Mouse (Mus musculus) liver (tissue): Measurements from ENCODE around the gene Olfr876.
"Not testable (repeated sequence)": the region's sequence is repeated elsewhere in the genome, so short reads cannot be mapped to it uniquely, and the experiment has no call there.

Experiments
- DNase-seq: peaks from one replicate; pipeline ENCODE4 v3.0.0-alpha.2; 2020; ENCODE audit warnings: mixed read lengths

Olfr876 gene

DNA sequence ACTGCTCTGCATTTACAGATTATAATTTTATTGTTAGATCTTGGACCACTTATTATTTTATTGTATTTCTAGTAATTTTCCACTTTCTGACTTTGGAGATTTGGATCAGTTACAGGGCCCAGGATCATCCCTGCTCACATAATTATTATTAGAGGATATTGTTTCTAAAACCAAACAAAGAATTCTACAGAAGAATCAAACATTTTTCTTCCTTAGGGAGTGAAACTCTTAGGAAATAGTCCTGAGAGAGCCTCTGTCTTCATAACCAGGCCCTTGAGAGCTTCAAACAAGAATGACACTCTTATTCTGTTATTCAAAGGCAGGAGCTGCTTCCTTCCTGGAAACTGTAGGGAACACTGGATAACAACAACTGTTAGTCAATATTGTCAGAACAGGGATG lies at the start of gene Olfr876:
TSS of gene Olfr876 (plus strand) at position 301 of the 400 bp plus-strand sequence.
- DNase-seq, result no peak

DNA sequence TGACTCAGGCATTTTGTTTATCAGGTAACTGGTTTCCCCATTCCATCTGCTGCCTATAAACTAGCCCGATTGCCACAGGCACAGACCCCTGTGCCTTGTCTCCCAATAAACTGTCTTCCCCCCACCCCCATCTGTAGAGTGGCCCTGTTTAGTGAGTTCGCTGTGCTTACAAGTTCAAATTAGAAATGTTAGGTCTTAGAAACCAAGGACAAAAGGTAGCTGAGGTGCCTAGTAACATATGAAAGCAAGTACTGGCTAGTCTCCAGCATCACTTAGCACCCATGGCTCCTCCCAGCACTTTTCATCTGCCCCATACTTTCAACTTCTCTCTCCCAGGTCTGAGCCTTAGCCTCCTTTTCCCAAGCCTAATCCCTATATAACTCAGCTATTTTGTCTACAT lies 41.1 kb upstream of the Olfr876 start:
- DNase-seq, result no peak

DNA sequence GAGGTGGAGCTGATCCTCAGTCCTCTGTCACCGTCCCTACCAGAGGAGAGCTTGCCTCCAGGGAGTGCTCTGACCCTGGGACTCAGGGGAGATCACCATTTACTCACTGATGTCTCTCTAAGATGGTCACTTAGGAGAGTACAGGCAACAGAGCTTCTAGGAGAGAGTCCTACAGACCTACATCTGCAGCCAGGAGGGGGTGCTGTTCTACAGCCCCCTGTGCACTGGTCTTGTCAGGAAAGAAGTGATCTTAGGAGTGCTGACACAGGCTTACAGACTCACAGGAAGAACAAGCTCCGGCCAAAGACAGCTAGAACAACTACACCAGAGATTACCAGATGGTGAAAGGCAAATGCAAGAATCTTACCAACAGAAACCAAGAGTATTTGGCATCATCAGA lies 40.3 kb upstream of the Olfr876 start:
- DNase-seq, result no peak

DNA sequence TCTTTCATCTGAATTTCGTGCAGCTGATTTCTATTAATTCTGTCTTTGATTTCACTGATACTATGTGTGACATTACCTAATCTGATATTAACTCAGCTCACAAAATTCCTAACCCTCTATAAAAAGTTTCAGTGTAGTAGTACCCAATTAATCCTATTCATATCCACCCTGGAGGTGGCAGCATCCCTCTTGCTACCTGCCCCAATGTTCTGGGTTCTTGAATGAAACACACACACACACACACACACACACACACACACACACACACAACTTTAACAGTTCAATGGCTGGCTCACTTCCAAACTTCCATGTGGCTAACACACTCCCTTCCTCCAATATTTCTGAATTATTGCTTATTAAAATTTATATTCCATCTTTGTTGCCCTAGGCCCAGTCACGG lies 32.2 kb upstream of the Olfr876 start:
- no peak for DNase-seq

DNA sequence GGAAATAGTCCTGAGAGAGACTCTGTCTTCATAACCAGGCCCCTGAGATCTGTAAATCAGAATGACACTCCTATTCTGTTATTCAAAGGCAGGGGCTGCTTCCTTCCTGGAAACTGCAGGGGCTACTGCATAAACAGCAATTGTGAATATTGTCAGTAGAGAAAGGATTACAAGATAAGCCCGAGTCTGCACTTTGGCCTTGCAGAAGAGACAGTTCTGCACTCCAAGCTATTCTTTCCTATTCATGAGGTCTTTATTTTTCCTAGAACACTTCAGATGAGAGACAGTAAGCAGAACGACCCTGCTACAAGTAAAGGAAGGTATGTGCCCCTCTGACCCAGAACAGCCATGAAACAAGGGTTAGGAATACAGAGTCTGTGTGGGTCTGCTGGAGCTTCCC lies 31.1 kb upstream of the Olfr876 start, which contains the start of gene Olfr875:
TSS of gene Olfr875 (plus strand) at position 99 of the 400 bp plus-strand sequence.
- DNase-seq, result no peak

DNA sequence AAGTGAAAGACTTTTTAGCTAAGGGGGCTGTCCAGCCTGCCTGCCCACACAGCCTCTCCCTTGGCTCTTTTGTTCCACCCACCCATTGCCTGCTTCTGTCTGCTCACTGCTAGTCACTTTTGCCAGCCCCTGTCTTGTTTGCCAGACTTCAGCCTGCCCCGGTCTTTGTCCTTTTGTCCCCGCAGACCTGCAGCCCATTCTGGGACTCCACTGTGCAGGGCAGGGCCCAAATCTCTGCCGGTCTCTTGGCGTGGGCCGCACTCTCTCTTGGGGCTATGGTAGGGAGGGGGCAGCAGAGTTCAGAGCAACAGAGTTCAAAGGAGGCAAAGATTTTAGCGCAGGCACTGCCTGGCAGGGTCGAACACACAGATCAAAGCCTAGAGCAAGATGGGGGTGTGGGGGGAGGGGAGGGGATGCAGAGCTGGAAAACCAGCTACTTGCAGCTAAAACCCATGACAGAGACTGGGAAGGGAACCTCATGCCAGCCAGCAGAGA lies 20.0 kb upstream of the Olfr876 start:
- DNase-seq, result peak; percentile 30

DNA sequence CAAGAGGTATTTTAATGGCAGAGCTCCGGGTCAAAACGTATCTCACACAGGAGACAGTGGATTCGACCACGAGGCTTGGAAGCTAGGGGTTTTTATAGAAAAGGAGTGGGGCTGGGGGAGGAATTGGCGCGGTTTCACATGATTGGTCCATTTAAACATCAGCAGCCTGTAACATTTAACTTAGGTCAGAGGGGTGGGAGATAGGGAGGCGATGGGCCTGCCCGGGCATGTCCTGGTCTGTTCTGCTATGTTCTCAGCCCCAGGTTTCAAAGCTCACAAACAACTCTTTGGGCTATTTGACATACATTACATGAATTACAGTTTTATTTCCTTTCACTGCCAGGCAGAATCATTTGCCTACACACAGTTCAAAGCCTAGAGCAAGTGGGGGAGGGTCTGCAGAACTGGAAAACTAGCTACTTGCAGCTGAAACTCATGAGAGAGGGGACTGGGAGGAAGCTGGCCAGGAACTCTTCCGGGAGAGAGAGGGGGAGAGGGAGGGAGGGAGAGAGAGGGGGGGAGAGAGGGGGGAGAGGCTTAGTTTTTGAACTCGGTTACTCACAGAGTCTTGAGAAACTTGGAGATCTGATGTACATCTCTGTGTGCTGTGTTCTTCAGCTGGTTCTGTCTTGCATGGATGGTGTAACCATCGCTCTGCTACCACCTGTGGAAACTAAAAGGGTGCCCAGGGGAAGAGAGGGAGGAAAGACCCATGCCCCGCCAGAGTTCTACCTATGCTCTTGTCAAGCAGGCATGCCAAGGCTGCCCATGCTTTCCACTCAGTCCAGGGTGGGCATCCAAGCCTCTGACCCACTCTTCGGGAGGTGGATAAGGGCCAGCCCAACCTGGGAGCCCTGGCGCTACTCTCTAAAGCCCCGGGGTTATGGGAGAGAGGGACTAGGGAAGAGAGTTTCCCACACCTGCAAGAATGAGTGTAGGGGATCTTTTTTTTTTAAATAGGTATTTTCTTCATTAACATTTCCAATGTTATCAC lies 19.1 kb upstream of the Olfr876 start:
- DNase-seq, result not testable (repeated sequence)

DNA sequence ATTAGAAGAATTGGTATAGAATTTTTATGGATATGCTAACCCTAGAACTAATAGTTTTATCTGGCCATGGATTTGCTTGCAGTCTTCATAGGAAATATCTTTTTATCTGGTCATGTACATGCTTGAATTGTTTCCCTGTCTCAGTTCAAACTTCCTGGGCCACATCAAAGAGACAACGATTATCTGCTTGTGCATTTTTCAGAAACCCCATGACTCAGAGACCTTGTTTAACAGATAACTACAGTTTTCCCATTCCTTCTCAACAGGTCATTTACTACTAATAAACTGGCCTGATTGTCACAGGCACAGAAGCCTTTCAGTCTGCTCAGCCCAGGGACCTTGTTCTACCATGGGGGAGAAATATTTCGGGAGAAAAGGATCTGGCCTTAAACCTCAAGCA lies 16.4 kb upstream of the Olfr876 start:
- no peak for DNase-seq

DNA sequence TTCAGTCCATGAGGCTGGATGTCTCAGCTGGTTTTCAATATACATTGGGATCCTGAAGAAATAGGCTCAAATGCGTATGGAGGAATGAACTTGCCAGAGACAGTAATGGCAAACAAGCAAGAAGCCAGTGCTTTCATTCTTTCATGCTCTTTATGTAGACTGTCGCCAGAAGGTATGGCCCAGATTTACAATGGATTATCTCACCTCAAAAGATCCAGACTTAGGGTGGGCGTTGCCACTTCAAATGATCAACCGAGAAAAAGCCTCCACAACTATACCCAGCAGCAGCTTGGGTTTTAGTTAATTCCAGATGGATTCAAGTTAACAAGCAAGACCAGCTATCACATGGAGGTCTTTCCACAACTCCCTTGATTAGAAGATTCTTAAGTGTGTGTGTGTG lies 776 bp upstream of the Olfr876 start:
- no peak for DNase-seq

DNA sequence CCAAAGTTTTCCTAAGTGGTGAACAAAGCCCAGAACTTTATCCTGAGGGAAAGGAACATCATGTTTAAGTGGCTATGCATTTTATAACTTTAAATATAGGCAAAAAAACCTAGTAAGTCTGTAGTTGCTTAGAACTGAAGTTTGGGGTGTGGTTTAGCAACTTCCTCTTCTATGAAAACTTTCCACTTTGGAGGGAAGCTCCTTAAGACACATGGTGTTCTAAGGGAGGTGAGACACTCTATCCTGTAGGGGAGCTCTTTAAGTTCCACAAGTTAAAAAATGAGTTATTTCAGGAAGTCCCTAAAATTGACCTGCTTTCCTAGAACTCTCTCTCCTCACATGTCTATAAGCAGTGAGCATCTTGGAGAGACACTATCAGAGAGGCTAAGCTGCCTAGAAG lies 4.4 kb downstream of the Olfr876 start:
- DNase-seq, result no peak

DNA sequence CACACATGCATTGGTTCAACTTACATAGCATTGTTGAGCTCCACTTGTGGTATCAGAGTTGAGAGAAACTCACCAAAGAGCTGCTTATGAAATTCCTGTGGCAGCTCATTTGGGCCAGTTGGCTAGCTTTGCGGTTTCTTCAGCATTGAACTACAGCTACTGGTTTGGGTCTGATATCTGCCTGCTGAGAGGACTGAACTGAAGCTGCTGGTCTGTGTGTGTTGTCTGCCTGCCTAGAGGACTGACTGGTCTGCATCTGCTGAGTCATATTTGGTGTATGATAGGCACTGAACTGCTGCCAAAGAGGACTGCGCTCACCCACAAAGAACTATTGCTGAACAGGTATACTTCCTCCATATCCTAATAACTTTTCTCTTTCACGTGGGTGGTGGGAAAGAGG lies 5.6 kb downstream of the Olfr876 start:
- DNase-seq, result no peak

DNA sequence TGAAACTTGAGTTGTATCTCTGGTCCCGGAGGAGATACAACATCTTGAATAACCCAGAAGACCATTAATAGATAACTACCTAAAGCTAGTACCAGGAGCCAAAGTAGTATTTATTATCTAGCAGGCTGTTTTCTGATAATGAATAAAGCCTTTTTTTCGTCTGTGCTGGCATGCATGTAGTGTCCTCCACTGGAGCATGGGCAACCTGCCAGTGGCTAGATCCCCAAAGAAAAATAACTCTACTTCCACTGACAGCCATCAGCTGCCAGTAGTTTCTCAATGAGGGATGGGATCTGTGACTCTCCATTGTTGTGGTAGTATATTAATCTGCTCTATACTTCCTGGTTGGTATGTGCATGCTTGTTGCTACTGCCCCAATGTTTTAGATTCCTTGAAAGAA lies 6.1 kb downstream of the Olfr876 start:
- no peak for DNase-seq

DNA sequence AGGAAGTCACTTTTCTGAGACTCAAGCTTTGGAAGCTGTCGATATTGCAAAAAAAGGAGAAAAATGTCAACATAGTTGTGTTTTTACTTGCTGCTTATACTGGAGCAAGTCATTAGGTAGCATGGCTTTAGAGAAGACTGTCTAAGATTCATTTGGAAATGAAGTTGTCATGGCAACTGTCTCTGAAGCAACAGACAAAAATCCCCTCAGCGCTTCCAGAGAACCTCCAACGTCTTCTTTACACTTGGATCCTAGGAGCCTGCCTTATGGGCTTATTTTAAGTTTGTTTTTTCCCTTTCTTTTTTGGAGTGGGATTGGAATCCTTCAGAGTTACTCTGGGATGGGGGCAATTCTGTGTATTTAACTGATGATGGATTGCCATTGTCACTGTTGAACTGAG lies 11.9 kb downstream of the Olfr876 start:
- no peak for DNase-seq

DNA sequence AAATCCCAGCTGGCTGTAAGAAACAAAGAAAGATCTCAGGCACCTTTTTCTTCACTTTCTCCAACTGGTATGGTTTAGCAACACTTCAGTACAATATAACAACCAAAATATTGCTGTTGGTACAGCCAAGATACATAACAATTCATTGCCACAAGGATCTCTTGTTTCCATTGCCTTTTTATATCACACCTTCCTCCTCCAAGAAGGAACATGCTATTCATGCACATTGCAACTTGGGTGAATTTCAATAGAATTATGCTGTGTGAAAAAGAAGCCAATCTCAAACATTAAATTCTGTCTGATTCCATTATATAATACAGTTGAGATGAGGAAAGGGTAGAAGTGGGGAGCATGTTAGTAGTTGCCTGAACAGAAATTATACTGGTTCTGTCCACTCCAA lies 27.1 kb downstream of the Olfr876 start:
- no peak for DNase-seq

DNA sequence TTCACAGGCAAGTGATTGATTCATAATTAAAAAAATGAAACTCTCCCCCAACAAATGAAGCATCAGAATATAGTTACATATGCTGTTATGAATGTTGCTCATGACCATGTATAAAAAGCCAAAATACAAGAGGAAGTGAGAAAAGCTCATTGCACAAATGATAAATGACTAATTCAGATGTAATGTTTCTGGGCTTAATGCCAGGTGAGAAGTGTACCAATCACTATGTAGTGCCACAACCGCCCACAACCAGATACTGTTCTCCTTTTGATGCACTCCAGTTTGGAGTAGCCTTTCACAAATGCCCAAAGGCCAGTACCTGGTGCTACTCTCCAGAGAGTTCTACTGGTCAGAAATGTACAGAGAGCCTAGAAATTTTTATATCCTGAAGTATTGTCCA lies 30.5 kb downstream of the Olfr876 start:
- no peak for DNase-seq

DNA sequence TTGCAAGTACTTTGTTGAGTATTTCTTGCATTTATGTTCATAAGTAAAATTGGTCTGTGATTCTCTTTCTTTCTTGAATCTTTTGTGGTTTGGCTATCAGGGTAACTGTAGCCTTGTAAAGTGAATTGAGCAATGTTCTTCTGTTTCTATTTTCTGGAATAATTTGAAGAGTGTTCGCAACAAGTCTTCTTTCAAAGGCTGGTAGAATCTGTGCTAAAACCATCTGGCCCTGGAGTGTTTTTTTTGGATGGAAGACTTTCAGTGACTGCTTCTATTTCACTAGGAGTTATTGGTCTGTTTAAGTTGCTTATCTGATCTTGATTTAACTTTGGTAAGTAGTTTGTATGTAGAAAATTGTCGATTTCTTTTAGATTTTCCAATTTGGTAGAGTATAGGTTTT lies 46.4 kb downstream of the Olfr876 start:
- no peak for DNase-seq

DNA sequence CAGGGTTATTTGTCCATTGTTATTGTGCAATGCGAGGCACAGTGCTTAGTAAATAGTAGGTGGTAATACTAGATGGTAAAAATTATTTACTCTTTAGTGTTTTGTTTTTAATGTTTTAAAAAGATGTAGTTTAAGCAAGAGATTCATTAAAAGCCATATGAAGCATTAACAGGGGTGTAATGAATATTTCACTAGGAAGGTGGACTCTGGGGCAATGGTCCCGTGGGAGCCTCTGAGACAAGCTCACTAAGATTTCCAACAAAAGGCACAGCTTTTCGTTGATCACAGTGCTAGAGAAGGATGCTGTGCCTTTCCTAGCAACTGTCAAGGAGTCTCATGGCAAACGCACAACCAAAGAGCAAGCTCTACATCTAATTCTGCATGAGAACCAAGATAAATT lies 51.1 kb downstream of the Olfr876 start, which contains the start of gene Olfr877:
TSS of gene Olfr877 (plus strand) at position 301 of the 400 bp plus-strand sequence.
- no peak for DNase-seq
